Comparison of ENCODE assay signal across 8 mouse cellular contexts in the genomic region with DNA sequence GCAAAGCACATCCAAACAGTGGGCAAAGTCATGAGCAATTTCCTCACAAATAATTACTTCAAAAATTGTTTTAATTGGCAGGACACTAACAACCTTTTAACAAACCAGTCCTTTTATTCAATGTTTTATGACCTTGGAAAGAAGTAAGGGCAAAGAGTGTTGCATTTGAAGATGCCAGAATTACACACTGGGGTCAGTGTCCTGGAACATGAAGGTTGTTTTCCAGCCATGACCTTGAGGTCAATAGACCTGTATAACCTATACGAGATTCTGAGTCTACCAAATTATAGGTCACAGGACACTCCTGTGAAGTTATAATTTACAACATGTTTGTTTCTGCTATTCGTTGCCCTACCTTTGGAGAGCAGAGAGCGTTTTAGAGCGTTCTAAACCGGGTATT. TPM values are rescaled to one million over a fixed set of nuclear protein-coding genes. Genes with fewer than 3 reads are reported as not detected.
DNase-seq lines count a peak whose midpoint lies in the region; ATAC-seq and TF ChIP-seq lines count a peak whose summit lies in the region.

No protein-coding gene starts in this region.

- peak overlapping the region; percentile 93 for H3K4me3 ChIP-seq in heart, embryonic 16.5 days (ENCODE audit: low read length)
- H3K4me3 ChIP-seq in heart, adult 2 months: no peak overlapping the region
- H3K4me3 ChIP-seq in bone marrow macrophage, adult 2 months (ENCODE audit: insufficient read depth, low read length): no peak overlapping the region
- H3K4me3 ChIP-seq in hindbrain, embryonic 13.5 days: no peak overlapping the region; the same call in 1 of the 2 replicates
- H3K4me3 ChIP-seq in liver, embryonic 16.5 days (ENCODE audit: low read depth, low read length): peak overlapping the region; percentile 88

- H3K27me3 ChIP-seq in heart, embryonic 16.5 days (ENCODE audit: control insufficient read depth, insufficient read depth, low read length): no peaks in the 10 kb centered on the region
- no peaks in the 10 kb centered on the region for H3K27me3 ChIP-seq in heart, adult 2 months (ENCODE audit: control insufficient read depth, insufficient read depth, low read length)
- no peaks in the 10 kb centered on the region for H3K27me3 ChIP-seq in hindbrain, embryonic 13.5 days
- no peaks in the 10 kb centered on the region for H3K27me3 ChIP-seq in liver, embryonic 16.5 days (ENCODE audit: control insufficient read depth, insufficient read depth, low read depth, low read length)

- TF ChIP-seq EP300 in heart, adult 2 months (IDR thresholded peaks at IDR 0.05; ENCODE audit: insufficient read depth, low read depth, low read length): no peak

- peaks cover 20% of the 10 kb centered on the region for H3K4me1 ChIP-seq in heart, embryonic 16.5 days (ENCODE audit: control insufficient read depth, insufficient read depth, low read length)
- peaks cover 5% of the 10 kb centered on the region for H3K4me1 ChIP-seq in heart, adult 2 months (ENCODE audit: control insufficient read depth, insufficient read depth, low read length)
- peaks cover 49% of the 10 kb centered on the region for H3K4me1 ChIP-seq in bone marrow macrophage, adult 2 months (ENCODE audit: control insufficient read depth, insufficient read depth, low read length)
- peaks cover 29% of the 10 kb centered on the region for H3K4me1 ChIP-seq in hindbrain, embryonic 13.5 days (replicated peaks)
- peaks cover 28% of the 10 kb centered on the region for H3K4me1 ChIP-seq in liver, embryonic 16.5 days (ENCODE audit: control insufficient read depth, low read depth, low read length)

- intact Hi-C loops in heart, adult 2 months (cut with DNase I): loop anchor here (5.0 kb wide), 1 partner anchor 250 kb away; no protein-coding TSS in a partner anchor

- no peak for DNase-seq in heart, adult 2 months
- no peak for DNase-seq in retina, embryonic 14.5 days (ENCODE audit: low spot score)
- no peak for DNase-seq in ovary, adult 18-20 months (ENCODE audit: low spot score)
- no peak for DNase-seq in testis, postnatal 10 days (ENCODE audit: low spot score)

- no peak for ATAC-seq in heart, embryonic 16.5 days (replicated peaks; ENCODE audit: extremely low read depth, insufficient read depth, low FRiP score)
- no peak for ATAC-seq in hindbrain, embryonic 13.5 days (ENCODE audit: low FRiP score)
- no peak for ATAC-seq in liver, embryonic 16.5 days (ENCODE audit: low read depth)

- no peak for TF ChIP-seq POLR2A in heart, adult 2 months (IDR thresholded peaks at IDR 0.05; ENCODE audit: insufficient read depth, low read depth, low read length)
- no peak for TF ChIP-seq POLR2A in bone marrow macrophage, adult 2 months (IDR thresholded peaks at IDR 0.05; ENCODE audit: borderline replicate concordance, low read depth, low read length)

- peak overlapping the region; percentile 91; the same call in 1 of the 2 replicates for H3K9ac ChIP-seq in heart, embryonic 16.5 days (ENCODE audit: low read length)
- H3K9ac ChIP-seq in heart, adult 2 months (ENCODE audit: low read depth, low read length): no peak overlapping the region
- H3K9ac ChIP-seq in hindbrain, embryonic 13.5 days: 0 out of 2 replicates have a peak overlapping the region, but pooled peaks have one; percentile 79
- H3K9ac ChIP-seq in liver, embryonic 16.5 days (ENCODE audit: low read depth, low read length): peak overlapping the region; percentile 82

- no peak overlapping the region for H3K27ac ChIP-seq in heart, embryonic 16.5 days (ENCODE audit: low read length)
- H3K27ac ChIP-seq in heart, adult 2 months: no peak overlapping the region
- peak overlapping the region; percentile 86 for H3K27ac ChIP-seq in bone marrow macrophage, adult 2 months (ENCODE audit: insufficient read depth, low read depth, low read length)
- H3K27ac ChIP-seq in hindbrain, embryonic 13.5 days: no peak overlapping the region
- H3K27ac ChIP-seq in liver, embryonic 16.5 days (ENCODE audit: low read length): no peak overlapping the region

- H3K4me2 ChIP-seq in heart, embryonic 16.5 days (ENCODE audit: low read depth, low read length): peak overlapping the region; percentile 90
- H3K4me2 ChIP-seq in hindbrain, embryonic 13.5 days: peak overlapping the region; percentile 87
- H3K4me2 ChIP-seq in liver, embryonic 16.5 days (ENCODE audit: low read depth, low read length): peak overlapping the region; percentile 98

- no peaks in the 10 kb centered on the region for H3K79me2 ChIP-seq in heart, adult 2 months (replicated peaks; ENCODE audit: control insufficient read depth, insufficient read depth, low read length)

- H3K9me3 ChIP-seq in heart, embryonic 16.5 days (replicated peaks; ENCODE audit: control insufficient read depth, low read length): no peaks in the 10 kb centered on the region
- no peaks in the 10 kb centered on the region for H3K9me3 ChIP-seq in hindbrain, embryonic 13.5 days
- H3K9me3 ChIP-seq in liver, embryonic 16.5 days (replicated peaks; ENCODE audit: control insufficient read depth, low read length): no peaks in the 10 kb centered on the region

- TF ChIP-seq CTCF in heart, adult 2 months (IDR thresholded peaks at IDR 0.05): no peak
- TF ChIP-seq CTCF in bone marrow macrophage, adult 2 months (IDR thresholded peaks at IDR 0.05; ENCODE audit: low read depth, low read length): no peak

- WGBS in heart, embryonic 16.5 days: 72% methylated on average over 5 of the region's 5 CpGs
- 67% methylated on average over 5 of the region's 5 CpGs for WGBS in heart, adult 2 months
- WGBS in hindbrain, embryonic 13.5 days: 69% methylated on average over 5 of the region's 5 CpGs
- 61% methylated on average over 5 of the region's 5 CpGs for WGBS in liver, embryonic 16.5 days (ENCODE audit: insufficient replicate concordance)

- peaks cover 10% of the 10 kb centered on the region for H3K36me3 ChIP-seq in heart, embryonic 16.5 days (ENCODE audit: control insufficient read depth, insufficient read depth)
- peaks cover 19% of the 10 kb centered on the region for H3K36me3 ChIP-seq in heart, adult 2 months (ENCODE audit: control insufficient read depth, insufficient read depth, low read length)
- peaks cover 10% of the 10 kb centered on the region; the same call in 1 of the 2 replicates for H3K36me3 ChIP-seq in hindbrain, embryonic 13.5 days
- H3K36me3 ChIP-seq in liver, embryonic 16.5 days (ENCODE audit: control insufficient read depth, insufficient read depth): peaks cover 20% of the 10 kb centered on the region

RNA-seq across cellular contexts. Expression of a gene that starts 1.4 kb away (rescaled TPM):
- polyA plus RNA-seq in heart, embryonic 16.5 days (2015; fragmentation: Nextera tagmentation; extraction: Ambion mirVana): 20.5 and 21.1 TPM in 2 replicates
- 10 to 100 TPM; 10.1 to 15.9 TPM for total RNA-seq in heart, adult 2 months (2021)
- polyA plus RNA-seq in heart, adult 2 months (2012; rRNA removed): 14.7 and 24.7 TPM in 2 replicates
- 29.5 and 32.1 TPM in 2 replicates for polyA plus RNA-seq in bone marrow macrophage, adult 2 months (2012; ENCODE audit: insufficient read depth, insufficient read length, missing spikeins)
- 47.2 and 48.2 TPM in 2 replicates for polyA plus RNA-seq in hindbrain, embryonic 13.5 days (2015; fragmentation: Nextera tagmentation; extraction: Ambion mirVana)
- polyA plus RNA-seq in liver, embryonic 16.5 days (2015; fragmentation: Nextera tagmentation; extraction: Ambion mirVana): 39.4 and 39.6 TPM in 2 replicates

Comparison
In these comparisons a context has a peak if more than half of its experiments do, and no peak if none do; other contexts are left out.
1. H3K4me3 ChIP-seq: peak in heart, embryonic 16.5 days (single experiment) and liver, embryonic 16.5 days (single experiment); none in heart, adult 2 months (single experiment), bone marrow macrophage, adult 2 months (single experiment) and hindbrain, embryonic 13.5 days (single experiment).
2. Peak in every context shown above with its lines, with median percentiles within 50 percentile points of each other: H3K4me2 ChIP-seq.